In genomic region chr2:93913552-93913951, GRCm38 (mm10) we compare ENCODE assay signal across 14 mouse cellular contexts.
"Had no signal": no experiment of that assay in that cellular context is flagged by ENCODE, and none has a peak within 500 bp of the region (broad histone marks: within the 10 kb centered on the region; RNA-seq: fewer than 3 reads in every experiment).

No protein-coding gene starts in this region.

- DNase-seq: lung, adult 2 months; lung, postnatal 14 days; lung, postnatal 4 days; retina, postnatal 1 day; right cerebral cortex, adult 18-20 months; right cerebral cortex, postnatal 25 days; right cerebral cortex, postnatal 4 days; spleen, adult 18-20 months; thymus, adult 2 months; thymus, postnatal 25 days; thymus, postnatal 4 days had no signal

- ATAC-seq: lung, postnatal 0 days; midbrain, embryonic 13.5 days; midbrain, embryonic 16.5 days had no signal
